Mouse (Mus musculus) duodenum, adult 2 months (tissue): ENCODE results near the gene Samsn1. TPM values are rescaled to one million over a fixed set of nuclear protein-coding genes. Genes with fewer than 3 reads are reported as not detected.

Source experiments
- polyA plus RNA-seq: library from polyadenylated mRNA; depleted of rRNA; stranded (reverse); fragments of >200 nt; gene quantifications from 2 replicates; pipeline ENCODE4 v1.2.3, GENCODE M21; 2012; ENCODE audit warnings: low replicate concordance; rRNA removed

Samsn1 gene
- 0.09 and 0.15 TPM in 2 replicates for polyA plus RNA-seq

GRCm38 (mm10) chr16:76022181-76022580 is at the start of gene Samsn1:
TSS of gene Samsn1 (minus strand) at chr16:76022281.

